Mouse (Mus musculus) embryonic fibroblast, embryonic 13.5 days (primary cell): ENCODE data around the gene Olfr522.

ENCODE experiments used
- CTCF ChIP-seq: IDR thresholded peaks from 2 replicates; pipeline ENCODE4 v1.5.1; 2011; ENCODE audit warnings: mild to moderate bottlenecking, control low read depth, low read length, moderate library complexity, borderline replicate concordance; ENCODE audit not compliant: insufficient read depth
- POLR2A ChIP-seq: IDR thresholded peaks from 2 replicates; pipeline ENCODE4 v1.6.1; 2011; ENCODE audit warnings: low read depth, mild to moderate bottlenecking, control low read depth, low read length, moderate library complexity

DNA sequence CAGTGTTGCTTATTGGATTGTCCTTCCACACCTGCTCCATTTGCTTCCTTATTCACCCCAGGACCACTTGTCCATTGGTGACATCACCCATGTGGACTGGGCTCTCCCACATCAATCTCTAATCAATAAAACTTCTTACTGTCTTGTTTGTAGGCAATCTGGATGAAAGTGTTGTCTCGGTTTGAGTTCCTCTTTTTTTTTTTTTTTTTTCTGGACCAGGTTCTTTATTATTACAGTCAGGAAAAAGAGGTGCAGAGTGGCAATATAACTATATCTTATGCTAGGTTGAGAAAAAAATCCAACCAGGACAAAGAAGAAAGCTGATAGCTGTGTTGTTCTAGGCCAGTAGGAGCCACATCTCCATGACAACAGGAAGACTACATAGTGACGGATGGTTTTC is 16.1 kb upstream of the Olfr522 start:
- TF ChIP-seq CTCF (no peak), POLR2A (no peak)
